Mouse (Mus musculus) heart, adult 10 weeks (tissue): ENCODE measurements around the gene Cdkl3. TPM values are rescaled to one million over a fixed set of nuclear protein-coding genes. Genes with fewer than 3 reads are reported as not detected.

Experiments
- polyA plus RNA-seq: library from polyadenylated mRNA; stranded (reverse); fragments of 350-450 nt; fragmentation: Illumina TruSeq; extraction: RNeasy Lipid Tissue Mini Kit (QIAGEN cat#74804); gene quantifications from one replicate; pipeline ENCODE4 v1.2.3, GENCODE M21; 2014; ENCODE audit warnings: low read depth, low replicate concordance

Gene Cdkl3
- polyA plus RNA-seq = 5.8 TPM

GRCm38 (mm10) chr11:52003772-52004528 is at the start of gene Cdkl3:
Cdkl3 (plus strand) TSS chr11:52004221.

DNA sequence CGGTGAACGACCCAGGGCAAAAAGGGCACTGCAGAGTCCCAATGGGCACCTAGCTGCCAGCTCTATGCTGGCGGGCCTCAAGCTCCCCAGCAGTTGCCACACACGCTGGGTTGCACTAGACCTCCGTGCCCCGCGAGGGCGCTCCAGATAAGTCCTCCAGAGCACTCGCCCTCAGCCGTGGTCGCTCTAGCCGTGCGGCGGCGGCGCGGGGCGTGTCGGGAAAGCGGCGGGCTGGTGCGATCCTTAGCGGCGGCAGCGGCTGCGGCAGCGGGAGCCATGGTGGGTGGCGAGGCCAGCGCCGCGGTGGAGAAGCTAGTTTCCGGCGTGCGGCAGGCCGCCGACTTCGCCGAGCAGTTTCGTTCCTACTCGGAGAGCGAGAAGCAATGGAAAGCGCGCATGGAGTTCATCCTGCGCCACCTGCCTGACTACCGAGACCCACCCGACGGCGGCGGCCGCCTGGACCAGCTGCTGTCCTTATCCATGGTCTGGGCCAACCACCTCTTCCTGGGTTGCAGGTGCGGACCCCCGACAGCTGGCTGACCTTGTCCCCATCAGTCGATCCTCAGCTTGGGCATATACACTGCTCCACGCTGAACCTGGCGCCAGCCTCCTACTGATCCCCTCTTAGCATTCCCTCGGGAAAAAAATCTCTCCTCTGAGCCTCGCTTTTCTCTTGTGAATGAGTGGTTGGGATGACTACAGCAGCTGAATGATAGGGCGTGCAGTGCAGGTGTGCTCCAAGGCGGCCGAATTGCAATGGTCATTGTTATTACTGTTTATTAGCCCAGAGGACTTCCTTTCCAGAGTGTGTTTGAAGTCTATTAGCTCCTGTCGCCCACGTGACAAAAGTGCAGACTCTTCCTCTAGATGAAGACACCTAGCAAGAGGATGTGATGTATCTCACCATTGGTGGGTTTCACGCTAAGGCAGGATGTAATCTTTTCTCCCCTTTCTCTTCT is 36.3 kb upstream of the Cdkl3 start, which contains the start of gene Cdkn2aipnl:
Cdkn2aipnl (plus strand) TSS at position 219 of the 959 bp plus-strand sequence.

DNA sequence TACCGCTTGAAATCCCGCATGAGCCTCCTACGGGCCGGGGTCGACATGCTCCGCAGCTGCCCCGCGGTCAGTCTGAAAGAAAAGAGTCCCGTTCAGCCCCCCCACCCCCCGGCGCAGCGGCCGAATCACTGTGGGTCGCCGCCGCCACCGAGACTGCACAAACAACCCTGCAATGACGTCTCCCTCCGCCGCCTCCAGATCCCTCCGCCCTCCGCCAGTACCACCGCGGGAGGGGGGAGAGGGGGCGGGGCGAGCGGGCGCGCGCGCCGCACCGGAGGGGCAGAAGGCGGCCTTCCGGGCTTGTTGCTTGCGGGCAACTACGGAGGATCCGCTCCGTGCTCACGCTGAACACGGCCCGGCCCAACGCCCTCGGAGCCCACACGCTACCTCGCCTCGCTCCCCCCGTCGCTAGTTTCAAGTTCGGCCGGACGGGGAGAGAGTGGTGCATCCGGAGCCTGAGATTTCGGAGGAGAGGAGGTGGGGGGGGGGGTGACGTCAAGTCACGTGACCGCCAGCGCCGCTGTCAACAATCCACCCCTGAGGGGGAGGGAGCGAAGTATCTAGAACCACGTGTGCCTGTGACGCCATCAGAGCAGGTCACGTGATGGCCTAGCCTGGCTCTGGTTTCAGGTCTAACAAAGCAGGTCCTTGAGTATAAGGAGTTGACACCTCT is 3.6 kb upstream of the Cdkl3 start, which contains the start of gene Ube2b:
Ube2b (minus strand) TSS at position 473 of the 673 bp plus-strand sequence.

DNA sequence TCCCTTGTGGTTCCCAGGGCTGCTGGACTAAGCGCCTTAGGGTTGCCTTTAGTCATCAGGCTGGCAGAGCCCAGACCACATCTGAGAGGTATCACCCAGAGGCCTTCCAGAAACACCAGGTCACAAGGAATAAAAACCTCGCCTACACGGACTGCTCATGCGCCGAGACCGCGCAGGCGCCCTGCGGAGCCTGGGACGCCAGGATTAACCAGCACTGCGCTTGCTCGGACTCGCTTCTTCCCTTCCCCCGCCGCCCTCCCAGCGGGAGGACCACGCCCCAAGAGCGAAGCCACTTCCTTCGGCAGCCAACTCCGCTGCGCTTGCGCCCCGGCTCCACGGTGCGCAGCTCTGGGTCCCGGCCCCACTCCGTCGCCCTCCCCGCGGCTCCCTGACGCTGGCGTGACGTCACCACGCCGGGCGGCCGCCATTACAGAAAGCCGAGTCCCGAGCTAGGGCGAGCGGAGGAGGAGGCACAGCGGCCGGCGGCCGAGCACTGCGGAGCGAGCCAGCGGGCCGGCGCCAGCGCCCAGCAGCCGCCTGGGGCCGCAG is 94.5 kb downstream of the Cdkl3 start, which contains the start of gene Ppp2ca:
Ppp2ca (plus strand) TSS at position 284 of the 549 bp plus-strand sequence.

Other genes starting within 250 kb of the Cdkl3 start
- gene Sec24a, start 240.6 kb upstream of the Cdkl3 start, polyA plus RNA-seq = 8.9 TPM
- 162 TPM for gene Sar1b, start 240.5 kb upstream of the Cdkl3 start, polyA plus RNA-seq
- 7.3 TPM for gene Jade2, start 146.6 kb upstream of the Cdkl3 start, polyA plus RNA-seq
- 13.1 TPM for gene Cdkn2aipnl, start 36.6 kb upstream of the Cdkl3 start, polyA plus RNA-seq
- gene Ube2b, start 3.5 kb upstream of the Cdkl3 start, polyA plus RNA-seq = 565 TPM
- gene Ppp2ca, start 94.5 kb downstream of the Cdkl3 start, polyA plus RNA-seq = 55.6 TPM
- not detected for gene Olfr1373, start 141.3 kb downstream of the Cdkl3 start, polyA plus RNA-seq
- gene Olfr1371, start 209.8 kb downstream of the Cdkl3 start, polyA plus RNA-seq = not detected
- gene Skp1a, start 227.8 kb downstream of the Cdkl3 start, polyA plus RNA-seq = 269 TPM